ENCODE assay signal across 8 mouse cellular contexts in the genomic region with DNA sequence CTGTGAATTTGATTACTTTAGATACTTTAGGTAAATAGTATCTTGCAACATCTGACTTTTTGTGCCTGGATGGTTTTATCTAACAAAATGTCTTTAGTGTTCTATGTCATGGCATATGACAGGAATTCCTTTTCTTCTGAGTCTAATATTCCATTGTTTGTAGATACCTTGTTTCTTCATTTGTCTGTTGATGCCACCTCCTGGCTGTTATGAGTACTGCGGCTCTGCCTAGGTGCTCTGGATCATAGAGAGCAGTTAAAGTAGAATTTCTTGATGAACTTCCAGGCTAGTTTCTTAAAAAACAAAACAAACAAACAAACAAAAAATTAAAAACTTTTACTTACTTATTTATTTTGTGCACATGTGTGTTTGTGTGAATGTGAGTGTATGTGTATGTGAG.
DNase-seq lines count a peak whose midpoint lies in the region; ATAC-seq lines count a peak whose summit lies in the region.

No protein-coding gene starts in this region.

- 68% methylated on average over 1 of the region's 1 CpGs for WGBS in forebrain, embryonic 14.5 days

- H3K4me2 ChIP-seq in forebrain, embryonic 14.5 days (ENCODE audit: low read length) = no peak overlapping the region

- no peak overlapping the region for H3K9ac ChIP-seq in forebrain, embryonic 14.5 days (ENCODE audit: low read length)

- DNase-seq in gastrocnemius, adult 18-20 months (ENCODE audit: low spot score) = peak; percentile 29
- no peak for DNase-seq in gastrocnemius, postnatal 25 days
- DNase-seq in right cerebral cortex, postnatal 14 days = peak; percentile 25
- no peak for DNase-seq in right cerebral cortex, adult 18-20 months
- peak; percentile 25 for DNase-seq in cerebellum, adult 9-10 months
- DNase-seq in layer of hippocampus, adult 9-11 months = peak; percentile 29
- peak; percentile 36 for DNase-seq in spleen, adult 12 weeks (ENCODE audit: low spot score)
- no peak for DNase-seq in forebrain, embryonic 14.5 days (ENCODE audit: low spot score)

- no peak for ATAC-seq in forebrain, embryonic 14.5 days

- no peak overlapping the region for H3K27ac ChIP-seq in forebrain, embryonic 14.5 days (ENCODE audit: low read depth, low read length)

- no peaks in the 10 kb centered on the region for H3K27me3 ChIP-seq in forebrain, embryonic 14.5 days (replicated peaks; ENCODE audit: control insufficient read depth, insufficient read depth, low read length)

- no peaks in the 10 kb centered on the region for H3K9me3 ChIP-seq in forebrain, embryonic 14.5 days (replicated peaks; ENCODE audit: control insufficient read depth, low read length)

- H3K4me1 ChIP-seq in forebrain, embryonic 14.5 days (ENCODE audit: control insufficient read depth, insufficient read depth, low read length) = peaks cover 4% of the 10 kb centered on the region; the same call in 1 of the 2 replicates

- H3K36me3 ChIP-seq in forebrain, embryonic 14.5 days (ENCODE audit: control insufficient read depth, insufficient read depth, low read length) = no peaks in the 10 kb centered on the region

- no peak overlapping the region for H3K4me3 ChIP-seq in forebrain, embryonic 14.5 days (ENCODE audit: low read depth, low read length)

Comparison
In these comparisons a context has a peak if more than half of its experiments do, and no peak if none do; other contexts are left out.
1. DNase-seq: peak in gastrocnemius, adult 18-20 months (single experiment), right cerebral cortex, postnatal 14 days (single experiment), cerebellum, adult 9-10 months (single experiment), layer of hippocampus, adult 9-11 months (single experiment) and spleen, adult 12 weeks (single experiment); none in gastrocnemius, postnatal 25 days (single experiment), right cerebral cortex, adult 18-20 months (single experiment) and forebrain, embryonic 14.5 days (single experiment).